Mouse (Mus musculus): ENCODE measurements at regions not wholly inside any gene's neighbourhood (a gene's known extent, or its start where the extent isn't known, plus 50 kb on each side); places are given as distances from the start of the nearest gene placed in this dataset.

GRCm38 (mm10) chr12:12147088-12147687 is 114.8 kb upstream of the Fam49a start:
- DNase-seq (ENCODE audit: low spot score), result no peak

DNA sequence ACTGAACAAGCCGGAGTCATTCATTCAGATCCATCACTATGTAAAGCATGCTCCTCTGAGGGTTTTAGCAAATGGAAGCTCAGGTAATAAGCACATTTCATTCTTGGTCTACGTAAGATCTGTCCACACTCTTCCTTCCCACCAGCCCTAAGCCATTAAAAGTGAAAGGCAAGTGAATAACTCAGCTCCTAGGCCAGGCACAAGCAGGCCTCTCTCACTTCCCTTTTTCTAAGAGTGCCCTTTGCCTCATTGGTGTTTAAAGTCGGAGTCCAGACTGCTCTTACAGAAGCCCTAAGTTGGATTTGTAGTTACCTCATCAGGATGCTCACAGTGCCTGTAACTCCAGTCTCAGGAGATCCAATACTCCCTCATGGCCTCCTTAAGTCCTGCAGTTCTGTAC is 114.1 kb upstream of the Fam49a start:
- no peak for DNase-seq (ENCODE audit: low spot score)

- peak; percentile 16 for DNase-seq (ENCODE audit: low spot score)
These were observed 113.1 kb upstream of the Fam49a start for GRCm38 (mm10) chr12:12148659-12149399.

DNA sequence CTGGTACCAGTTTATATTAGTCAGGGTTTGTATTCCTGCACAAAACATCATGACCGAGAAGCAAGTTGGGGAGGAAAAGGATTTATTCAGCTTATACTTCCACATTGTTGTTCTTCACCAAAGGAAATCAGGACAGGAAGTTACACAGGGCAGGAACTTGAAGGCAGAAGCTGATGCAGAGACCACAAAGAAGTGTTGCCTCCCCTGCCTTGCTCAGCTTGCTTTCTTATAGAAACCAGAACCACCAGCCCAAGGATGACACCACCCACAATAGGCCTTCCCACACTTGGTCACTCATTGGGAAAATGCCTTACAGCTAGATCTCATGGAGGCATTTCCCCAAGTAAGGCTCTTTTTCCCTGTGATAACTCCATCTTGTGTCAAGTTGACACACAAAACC is 97.5 kb upstream of the Fam49a start:
- no peak for DNase-seq (ENCODE audit: low spot score)

GRCm38 (mm10) chr12:12170581-12170980 is 91.4 kb upstream of the Fam49a start:
- no peak for DNase-seq (ENCODE audit: low spot score)

GRCm38 (mm10) chr12:12172087-12172823 is 89.7 kb upstream of the Fam49a start:
- no peak for DNase-seq (ENCODE audit: low spot score)

GRCm38 (mm10) chr12:12176331-12177263 is 85.3 kb upstream of the Fam49a start:
- peak; percentile 31 for DNase-seq (ENCODE audit: low spot score)

GRCm38 (mm10) chr12:12177264-12178043 is 84.5 kb upstream of the Fam49a start:
- no peak for DNase-seq (ENCODE audit: low spot score)

DNA sequence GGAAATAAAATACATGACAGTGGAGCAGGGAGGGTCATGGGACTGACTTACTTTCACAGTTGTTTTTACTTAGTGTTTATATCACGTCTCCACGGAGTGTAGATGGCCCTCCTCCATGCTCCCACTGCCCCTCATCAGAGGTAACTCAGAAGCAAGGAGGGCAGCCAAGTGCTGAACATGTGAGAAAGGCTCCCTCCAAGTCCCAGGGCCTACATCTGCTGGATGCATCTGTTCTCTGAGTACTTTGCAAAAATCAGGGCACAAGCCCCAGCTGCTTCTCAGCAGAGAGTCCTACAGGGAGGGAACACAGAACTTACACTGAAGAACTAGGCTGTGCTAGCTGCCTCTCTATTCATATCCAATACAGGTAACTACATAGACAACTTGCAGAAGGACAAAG is 83.5 kb upstream of the Fam49a start:
- no peak for DNase-seq (ENCODE audit: low spot score)

DNA sequence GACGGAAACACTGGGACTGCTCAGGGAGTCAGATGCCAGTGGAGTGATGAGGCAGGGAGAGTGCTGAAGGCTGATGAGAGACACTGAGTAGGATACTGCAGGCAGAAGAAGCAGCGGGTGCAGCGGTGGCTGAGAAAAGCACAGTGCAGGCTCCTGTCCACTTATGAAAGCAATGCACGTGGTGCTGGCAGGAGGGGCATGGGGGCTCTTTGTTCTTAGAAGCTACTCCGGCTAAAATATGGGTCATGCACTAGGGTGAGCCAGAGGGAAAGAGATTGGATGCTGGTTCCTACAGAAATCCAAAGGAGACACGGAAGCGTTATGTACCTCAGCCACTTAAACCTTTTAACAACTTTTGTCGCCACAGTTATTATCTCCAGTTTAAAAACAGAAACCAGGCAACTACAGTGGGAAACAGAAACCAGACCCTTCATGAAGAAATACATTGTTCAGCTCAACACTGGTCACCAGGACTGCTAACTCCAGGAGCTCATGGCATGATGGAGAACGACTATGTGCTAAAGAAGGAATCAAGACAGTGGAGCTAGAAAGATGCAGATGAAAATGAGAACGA is 82.6 kb upstream of the Fam49a start:
- DNase-seq (ENCODE audit: low spot score), result no peak

DNA sequence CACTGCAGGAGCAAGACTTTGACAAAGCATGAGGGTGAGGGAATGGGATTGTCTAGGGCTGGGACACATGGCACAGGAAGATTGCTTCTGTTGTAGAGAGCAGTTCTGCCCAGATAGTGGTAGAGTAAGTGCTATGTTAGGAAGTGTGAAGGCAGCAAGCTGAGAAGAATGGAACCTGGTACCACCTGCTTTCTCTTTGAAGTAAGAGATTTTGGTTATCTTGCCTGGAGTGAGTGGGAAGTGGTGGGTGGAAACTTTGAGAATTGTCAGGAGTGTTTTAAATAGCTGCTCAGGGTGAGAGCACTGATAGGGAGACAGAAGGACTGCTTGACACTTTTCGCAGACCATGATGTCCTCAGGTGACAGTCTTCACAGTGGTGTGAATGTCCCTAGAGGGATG is 81.0 kb upstream of the Fam49a start:
- DNase-seq (ENCODE audit: low spot score), result no peak

DNA sequence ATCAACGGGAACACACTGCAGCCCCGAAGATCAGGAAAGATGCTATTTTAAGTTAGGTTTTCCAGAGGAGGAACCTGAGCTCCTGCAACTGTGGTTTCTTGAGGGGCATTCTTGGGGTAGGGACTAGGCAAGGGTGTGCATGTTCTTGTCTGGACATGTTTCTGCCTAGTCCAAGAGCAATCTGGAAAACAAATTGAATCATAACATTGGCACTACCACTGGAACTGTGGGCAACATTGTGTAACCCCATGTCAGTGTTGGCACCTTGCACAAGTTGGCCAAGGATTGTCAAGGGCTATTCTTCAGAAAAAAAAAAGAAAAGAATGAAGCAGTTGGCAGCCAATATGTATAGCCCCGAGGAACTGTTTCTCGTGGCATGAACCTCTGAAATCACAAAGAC is 80.3 kb upstream of the Fam49a start:
- DNase-seq (ENCODE audit: low spot score), result no peak

- no peak for DNase-seq (ENCODE audit: low spot score)
These were observed 75.6 kb upstream of the Fam49a start for GRCm38 (mm10) chr12:12186353-12186752.

DNA sequence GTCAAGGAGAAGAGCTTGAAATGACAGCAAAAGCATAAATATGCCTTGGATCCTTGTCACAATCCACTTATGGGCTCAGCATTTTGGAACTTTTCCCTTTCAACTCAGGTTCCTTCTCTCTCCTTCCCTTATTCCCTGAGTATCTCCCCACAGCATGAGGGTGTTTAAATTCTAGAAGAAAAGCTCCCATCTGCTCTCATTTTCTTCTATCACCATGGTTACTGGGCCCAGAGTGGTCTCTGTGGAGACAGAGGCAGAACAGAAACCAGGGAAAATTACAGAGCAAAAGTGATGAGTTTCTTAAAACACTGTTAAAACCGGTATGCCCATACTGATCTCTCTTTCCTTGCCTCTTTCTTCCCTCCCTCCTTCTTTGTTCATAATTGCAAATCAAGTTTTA is 66.9 kb upstream of the Fam49a start:
- DNase-seq (ENCODE audit: low spot score), result no peak

DNA sequence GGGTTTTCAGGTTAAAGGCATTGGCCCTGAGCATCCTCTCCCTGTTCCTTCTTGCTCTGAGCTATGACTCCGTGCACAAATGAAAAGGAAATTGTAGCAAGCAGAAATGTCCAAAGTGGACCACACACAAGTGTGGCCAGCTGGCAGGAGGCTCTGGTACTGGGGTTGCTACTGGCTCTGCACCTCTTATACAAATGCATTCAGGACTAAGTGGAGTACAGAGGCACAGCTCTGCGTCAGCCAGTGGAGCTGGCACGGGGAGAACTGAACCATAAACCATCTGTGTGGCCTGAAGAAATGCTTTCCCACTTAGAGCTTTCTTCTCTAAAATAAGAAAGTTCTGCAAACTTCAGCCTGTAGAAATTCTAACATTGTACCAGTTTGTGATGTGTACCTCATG is 65.3 kb upstream of the Fam49a start:
- DNase-seq (ENCODE audit: low spot score), result no peak

- no peak for DNase-seq (ENCODE audit: low spot score)
These were observed 53.7 kb upstream of the Fam49a start for GRCm38 (mm10) chr12:12208216-12208615.

Data from MN1 (cell line).